Mouse (Mus musculus): ENCODE measurements at regions not wholly inside any gene's neighbourhood (a gene's known extent, or its start where the extent isn't known, plus 50 kb on each side); places are given as distances from the start of the nearest gene placed in this dataset.

GRCm38 (mm10) chr4:154781391-154781790, 55.9 kb upstream of the Ttc34 start:
- no peak for DNase-seq (ENCODE audit: low spot score in 2 of 2)

GRCm38 (mm10) chr4:154782291-154782690, 55.0 kb upstream of the Ttc34 start:
- no peak for DNase-seq (ENCODE audit: low spot score in 2 of 2)

- DNase-seq (ENCODE audit: low spot score in 2 of 2) = no peak
Observed at GRCm38 (mm10) chr4:154785282-154785987, 51.8 kb upstream of the Ttc34 start.

GRCm38 (mm10) chr4:154787190-154787589, 50.1 kb upstream of the Ttc34 start:
- no peak for DNase-seq (ENCODE audit: low spot score in 2 of 2)
